Mouse (Mus musculus) heart, postnatal 0 days (tissue): Measurements from ENCODE around the gene Vangl1. TPM values are rescaled to one million over a fixed set of nuclear protein-coding genes. Genes with fewer than 3 reads are reported as not detected.
"Not testable (repeated sequence)": the region's sequence is repeated elsewhere in the genome, so short reads cannot be mapped to it uniquely, and the experiment has no call there.

ENCODE experiments used
- ATAC-seq: fragments of 200-750 bp; cut with Nextera tagmentation; 2 replicates; pipeline ENCODE4 v1.8.0; 2017; ENCODE audit warnings: low read depth, moderate number of reproducible peaks, moderate library complexity; ENCODE audit not compliant: insufficient read depth
- DNase-seq: peaks from one replicate; pipeline ENCODE4 v3.0.0-alpha.2; 2016; ENCODE audit warnings: low spot score
- H3K27ac ChIP-seq: fragments of 300-500 bp; sonication (generic); 2 replicates; pipeline ENCODE4 v1.5.1; 2014; ENCODE audit warnings: low read depth, mild to moderate bottlenecking
- H3K27me3 ChIP-seq: fragments of 300-500 bp; sonication (generic); 2 replicates; pipeline ENCODE4 v1.6.1; 2014; ENCODE audit warnings: low read length, mixed read lengths; ENCODE audit not compliant: control insufficient read depth, insufficient read depth
- H3K36me3 ChIP-seq: fragments of 300-500 bp; sonication (generic); replicated peaks from 2 replicates; pipeline ENCODE4 v1.6.1; 2014; ENCODE audit warnings: low read length, mixed read lengths; ENCODE audit not compliant: control insufficient read depth, insufficient read depth
- H3K4me1 ChIP-seq: fragments of 300-500 bp; sonication (generic); 2 replicates; pipeline ENCODE4 v1.6.1; 2014; ENCODE audit warnings: antibody characterized with exemption; ENCODE audit not compliant: control insufficient read depth, insufficient read depth
- H3K4me2 ChIP-seq: fragments of 300-500 bp; sonication (generic); 2 replicates; pipeline ENCODE4 v1.6.1; 2014; ENCODE audit warnings: low read depth, mild to moderate bottlenecking, low read length, moderate library complexity
- H3K4me3 ChIP-seq: fragments of 300-500 bp; sonication (generic); 2 replicates; pipeline ENCODE4 v1.5.1; 2014; ENCODE audit warnings: low read depth, low read length
- H3K9ac ChIP-seq: fragments of 300-500 bp; sonication (generic); replicated peaks from 2 replicates; pipeline ENCODE4 v1.6.1; 2014; ENCODE audit warnings: low read depth, low read length, mixed read lengths
- H3K9me3 ChIP-seq: fragments of 300-500 bp; sonication (generic); replicated peaks from 2 replicates; pipeline ENCODE4 v1.6.1; 2016; ENCODE audit warnings: low read length; ENCODE audit not compliant: control insufficient read depth
- CTCF ChIP-seq: IDR thresholded peaks from 2 replicates; pipeline ENCODE4 v1.5.1; 2016; ENCODE audit warnings: antibody characterized with exemption, control low read depth, low read depth
- EP300 ChIP-seq: IDR thresholded peaks from 2 replicates; pipeline ENCODE4 v1.6.1; 2016; ENCODE audit warnings: antibody characterized with exemption, low read depth
- WGBS: fragments of 180-500 bp; shearing (Covaris S2); extraction: QIAGEN DNeasy Blood & Tissue Kit; methylation state at CpG from one replicate; pipeline ENCODE4 v1.1.7; 2014; 5-methylcytosine and 5-hydroxymethylcytosine counted together
- polyA plus RNA-seq: library from polyadenylated mRNA; unstranded; fragments of >200 nt; fragmentation: Nextera tagmentation; extraction: Ambion mirVana; gene quantifications from 2 replicates; pipeline ENCODE4 v1.2.1, GENCODE M21; 2015
- total RNA-seq: library from RNA; depleted of rRNA; stranded (reverse); fragments of >200 nt; gene quantifications from 2 replicates; pipeline ENCODE4 v1.2.3, GENCODE M21; 2014; ENCODE audit warnings: low replicate concordance

Vangl1 gene
- total and polyA plus RNA-seq, 2 experiments from 2014 or later = 12.4 to 37.5 TPM

DNA sequence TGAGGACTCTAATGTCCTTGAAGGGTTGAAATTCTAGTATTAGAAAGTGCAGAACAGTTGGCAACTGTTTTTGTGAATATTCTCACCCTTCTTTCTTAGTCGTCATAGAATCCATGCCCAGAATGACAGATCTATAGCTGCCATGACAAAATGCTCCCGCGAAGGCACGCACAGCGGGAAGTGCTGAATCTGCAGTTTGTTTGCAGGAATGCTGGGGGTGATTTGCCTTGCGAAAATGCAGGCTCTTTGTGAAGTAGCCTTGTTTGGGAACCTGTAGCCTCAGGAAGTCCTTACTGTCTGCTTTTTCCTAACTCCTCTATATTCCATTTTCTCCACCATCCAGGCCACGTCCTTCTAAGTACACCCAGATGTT, 951 bp upstream of the Vangl1 start:
- 29% methylated on average over 7 of the region's 7 CpGs for WGBS
- Histone ChIP-seq H3K9ac (no peak overlapping the region), H3K27me3 (no peaks in the 10 kb centered on the region), H3K36me3 (no peaks in the 10 kb centered on the region), H3K27ac (no peak overlapping the region), H3K4me1 (no peaks in the 10 kb centered on the region; the same call in 1 of the 2 replicates), H3K9me3 (no peaks in the 10 kb centered on the region), H3K4me2 (peak overlapping the region; percentile 85), H3K4me3 (peak overlapping the region; percentile 58; the same call in 1 of the 2 replicates)
- TF ChIP-seq CTCF (no peak), EP300 (no peak)
- no peak for DNase-seq
- ATAC-seq = no peak

- not testable (repeated sequence) for H3K4me1 ChIP-seq, H3K27ac ChIP-seq, H3K36me3 ChIP-seq, DNase-seq, ATAC-seq, H3K9me3 ChIP-seq, H3K27me3 ChIP-seq
- 16% methylated on average over 13 of the region's 17 CpGs for WGBS
- peak overlapping the region; percentile 63; the same call in 1 of the 2 replicates for H3K9ac ChIP-seq
- peak overlapping the region; percentile 58 for H3K4me3 ChIP-seq
- peak overlapping the region; percentile 85 for H3K4me2 ChIP-seq
These were observed 403 bp upstream of the Vangl1 start for GRCm38 (mm10) chr3:102204734-102205457.

DNA sequence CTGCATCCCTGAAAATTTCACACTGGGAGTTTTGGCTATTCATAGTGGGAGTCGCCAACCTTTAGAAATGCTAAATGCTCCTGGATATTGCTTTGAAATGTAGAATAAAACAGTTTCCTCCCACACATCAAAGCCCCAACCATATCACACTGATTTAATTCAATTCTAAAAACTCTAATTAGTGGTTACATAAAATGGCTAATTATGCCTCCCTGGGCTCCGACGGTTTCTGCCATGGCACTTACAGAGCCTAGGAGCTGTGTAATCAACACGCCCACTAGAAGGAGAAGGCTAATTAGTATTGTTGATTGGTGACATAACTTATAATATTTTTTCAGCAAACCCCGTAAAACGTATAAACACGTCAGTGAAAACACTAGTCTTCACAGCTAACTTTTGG, 1.4 kb downstream of the Vangl1 start:
- H3K4me1 ChIP-seq = peaks cover 13% of the 10 kb centered on the region

DNA sequence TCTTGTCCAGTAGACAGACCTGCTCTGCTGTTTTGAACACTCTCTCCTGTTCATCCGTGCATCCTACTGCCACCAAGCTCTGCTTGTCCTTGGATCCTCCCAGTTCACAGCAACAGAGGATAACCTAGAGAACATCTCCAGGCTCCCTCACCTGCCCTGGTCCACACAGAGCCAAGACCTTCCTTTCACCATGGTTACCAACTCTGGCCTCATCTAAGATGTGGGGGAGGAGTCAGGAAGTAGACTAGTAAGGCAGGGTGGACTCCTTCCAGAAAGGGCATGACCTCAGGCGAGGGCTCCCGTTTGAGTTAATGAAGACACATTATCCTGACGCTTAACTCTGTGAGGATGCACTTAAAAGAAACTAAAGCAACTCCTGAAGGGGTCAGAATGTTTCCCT, 4.5 kb downstream of the Vangl1 start:
- peaks cover 12% of the 10 kb centered on the region for H3K36me3 ChIP-seq
- 54% methylated on average over 4 of the region's 4 CpGs for WGBS
- no peaks in the 10 kb centered on the region for H3K27me3 ChIP-seq
- TF ChIP-seq EP300 (no peak), CTCF (no peak)
- peaks cover 29% of the 10 kb centered on the region for H3K4me1 ChIP-seq
- H3K9me3 ChIP-seq = no peaks in the 10 kb centered on the region
- no peak overlapping the region for H3K4me2 ChIP-seq
- H3K9ac ChIP-seq = no peak overlapping the region
- H3K27ac ChIP-seq = no peak overlapping the region
- no peak overlapping the region for H3K4me3 ChIP-seq
- ATAC-seq (no peak), DNase-seq (no peak)

More for the DNA sequence above, 1.4 kb downstream of the Vangl1 start:
- H3K36me3 ChIP-seq = no peaks in the 10 kb centered on the region
- TF ChIP-seq EP300 (no peak), CTCF (no peak)
- peak overlapping the region; percentile 85 for H3K4me2 ChIP-seq
- DNase-seq (no peak), ATAC-seq (no peak)
- H3K4me3 ChIP-seq = peak overlapping the region; percentile 58
- H3K27me3 ChIP-seq = no peaks in the 10 kb centered on the region
- no peak overlapping the region for H3K27ac ChIP-seq
- 21% methylated on average over 7 of the region's 7 CpGs for WGBS
- H3K9me3 ChIP-seq = no peaks in the 10 kb centered on the region
- H3K9ac ChIP-seq = peak overlapping the region; percentile 63; the same call in 1 of the 2 replicates

- peaks cover 35% of the 10 kb centered on the region for H3K4me1 ChIP-seq
- TF ChIP-seq CTCF (no peak), EP300 (no peak)
- peaks cover 12% of the 10 kb centered on the region for H3K36me3 ChIP-seq
- DNase-seq = no peak
- 48% methylated on average over 4 of the region's 4 CpGs for WGBS
- no peak overlapping the region for H3K4me3 ChIP-seq
- H3K4me2 ChIP-seq = no peak overlapping the region
- H3K27me3 ChIP-seq = no peaks in the 10 kb centered on the region
- no peak for ATAC-seq
- H3K9ac ChIP-seq = no peak overlapping the region
- no peak overlapping the region for H3K27ac ChIP-seq
- no peaks in the 10 kb centered on the region for H3K9me3 ChIP-seq
These were observed 5.3 kb downstream of the Vangl1 start for GRCm38 (mm10) chr3:102199226-102199625.

GRCm38 (mm10) chr3:102198446-102198845, 6.0 kb downstream of the Vangl1 start:
- peaks cover 42% of the 10 kb centered on the region for H3K4me1 ChIP-seq
- no peak overlapping the region for H3K4me2 ChIP-seq
- TF ChIP-seq CTCF = no peak
- TF ChIP-seq EP300 = no peak
- DNase-seq (no peak), ATAC-seq (no peak)
- no peak overlapping the region for H3K27ac ChIP-seq
- H3K9me3 ChIP-seq = no peaks in the 10 kb centered on the region
- peaks cover 12% of the 10 kb centered on the region for H3K36me3 ChIP-seq
- H3K4me3 ChIP-seq = no peak overlapping the region
- H3K27me3 ChIP-seq = no peaks in the 10 kb centered on the region
- WGBS = 36% methylated on average over 6 of the region's 6 CpGs
- H3K9ac ChIP-seq = no peak overlapping the region
